Mouse (Mus musculus) C2C12 (cell line): ENCODE measurements at regions not wholly inside any gene's neighbourhood (a gene's known extent, or its start where the extent isn't known, plus 50 kb on each side); places are given as distances from the start of the nearest gene placed in this dataset.

Experiments used
- CTCF ChIP-seq: IDR thresholded peaks from one replicate; pipeline ENCODE4 v1.5.1; 2011; ENCODE audit not compliant: control insufficient read depth, insufficient read depth, insufficient read length
- MAX ChIP-seq: IDR thresholded peaks from one replicate; pipeline ENCODE4 v1.6.1; 2011; ENCODE audit warnings: mild to moderate bottlenecking, control low read depth
- MYOD1 ChIP-seq: IDR thresholded peaks from one replicate; pipeline ENCODE4 v1.6.1; 2011; ENCODE audit warnings: low read depth; ENCODE audit not compliant: control insufficient read depth, insufficient read length
- MYOG ChIP-seq: IDR thresholded peaks from one replicate; pipeline ENCODE4 v1.6.1; 2011; ENCODE audit not compliant: control insufficient read depth, insufficient read length; ENCODE audit errors: extremely low read depth
- USF1 ChIP-seq: IDR thresholded peaks from one replicate; pipeline ENCODE4 v1.6.1; 2011; ENCODE audit warnings: low read depth, mild to moderate bottlenecking, control low read depth, moderate library complexity

DNA sequence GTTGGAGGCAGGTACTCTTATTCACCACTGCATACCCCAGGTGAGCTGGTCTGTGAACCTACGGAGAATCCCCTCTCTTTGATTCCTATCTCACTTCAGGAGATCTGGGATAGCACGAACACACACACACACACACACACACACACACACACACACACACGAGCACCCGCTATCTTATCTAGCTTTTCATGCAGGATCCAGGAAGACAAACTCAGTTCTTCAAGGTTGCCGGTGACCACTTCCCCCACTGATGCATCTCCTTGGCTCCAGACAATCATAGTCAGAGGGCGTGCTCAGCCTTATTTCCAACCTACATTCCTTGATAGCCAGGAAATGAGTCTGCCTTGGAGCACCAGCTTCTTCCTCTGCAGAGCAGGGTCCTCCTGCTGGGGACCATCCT lies 387.7 kb upstream of the Runx1 start:
- TF ChIP-seq CTCF (no peak), MAX (no peak), MYOD1 (no peak), MYOG (no peak), USF1 (no peak)
